Mouse (Mus musculus): ENCODE data around the gene Kirrel. TPM values are rescaled to one million over a fixed set of nuclear protein-coding genes. Genes with fewer than 3 reads are reported as not detected.

Gene Kirrel
- total RNA-seq, 2 experiments from 2014 or later: 2.6 to 3.5 TPM

GRCm38 (mm10) chr3:87168756-87169155 is 5.8 kb downstream of the Kirrel start:
- no peak for DNase-seq (ENCODE audit: low spot score in 2 of 2)

DNA sequence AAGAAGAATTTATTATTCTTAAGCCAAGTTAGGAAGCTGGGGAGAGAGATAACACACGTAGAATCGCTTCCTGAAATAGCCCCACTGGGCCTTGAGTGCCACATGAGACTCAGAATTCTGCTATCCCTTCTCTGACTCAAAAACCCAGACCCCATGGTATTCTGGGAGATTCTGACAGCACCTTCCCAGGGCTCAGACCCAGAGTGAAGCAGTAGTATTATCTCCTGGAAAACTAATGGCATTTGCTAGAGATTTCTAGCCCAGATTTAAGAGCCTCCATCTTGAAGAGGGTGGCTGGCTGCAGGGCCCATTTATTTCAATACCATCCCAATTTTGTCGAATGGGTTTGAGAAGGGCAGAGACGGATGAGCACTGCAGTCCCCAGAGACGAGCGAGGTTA is 6.9 kb downstream of the Kirrel start:
- DNase-seq (ENCODE audit: low spot score in 2 of 2): no peak

GRCm38 (mm10) chr3:87165291-87165881 is 9.2 kb downstream of the Kirrel start:
- DNase-seq (ENCODE audit: low spot score in 2 of 2): no peak

DNA sequence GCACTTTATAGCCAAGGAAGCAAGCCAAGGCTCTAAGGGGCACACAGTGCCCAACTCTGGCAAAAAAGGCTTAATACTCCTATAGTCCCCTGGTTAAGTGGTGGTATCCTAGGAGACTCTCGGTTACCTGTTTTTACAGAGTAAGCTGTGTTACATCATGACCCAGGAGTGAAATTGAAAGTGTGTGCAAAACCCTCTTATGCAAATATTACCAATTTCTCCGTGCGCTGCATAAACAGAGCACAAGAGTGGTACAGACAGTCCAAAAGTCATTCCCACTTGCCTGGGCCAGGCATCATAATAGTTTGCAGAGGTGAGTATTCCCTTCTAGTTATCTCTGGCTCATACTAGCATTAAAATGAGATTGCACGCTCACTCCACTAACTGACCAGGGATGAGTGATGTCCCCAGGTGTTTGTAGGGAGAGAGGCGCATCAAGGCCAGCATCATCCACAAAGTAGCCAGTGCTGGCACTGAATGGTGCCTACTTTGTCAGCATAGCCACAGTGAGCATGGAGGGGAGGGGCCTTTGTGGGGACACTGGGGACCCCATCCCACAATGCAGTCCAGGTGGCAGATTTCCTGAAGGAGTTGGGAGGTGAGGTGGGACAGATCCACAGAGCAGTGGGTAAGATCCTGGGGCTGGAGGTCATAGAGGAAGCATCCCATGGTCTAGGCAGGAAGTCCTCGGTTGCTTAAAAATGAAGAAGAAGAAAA is 10.3 kb downstream of the Kirrel start:
- DNase-seq (ENCODE audit: low spot score in 2 of 2): no peak

- no peak for DNase-seq (ENCODE audit: low spot score in 2 of 2)
Measured at GRCm38 (mm10) chr3:87163116-87163515, 11.4 kb downstream of the Kirrel start.

DNA sequence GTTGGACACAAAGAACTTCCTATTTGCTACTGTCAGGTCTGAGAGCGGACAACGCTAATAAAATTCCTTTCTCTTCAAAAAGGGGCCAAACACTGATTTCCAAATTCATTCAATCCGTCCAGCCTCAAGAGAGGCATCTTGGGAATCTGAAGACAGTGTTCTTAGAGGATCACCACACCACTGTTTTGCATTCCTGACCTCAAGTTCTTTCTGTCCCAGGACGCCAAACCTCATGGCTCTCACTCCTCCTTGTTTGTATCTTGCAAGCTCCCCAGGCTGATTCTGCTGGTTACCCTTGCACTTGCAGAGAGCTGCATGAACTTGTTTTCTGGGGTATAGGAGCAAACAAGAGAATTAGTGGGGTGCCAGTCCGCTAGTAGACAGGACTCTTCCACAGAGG is 12.2 kb downstream of the Kirrel start:
- DNase-seq (ENCODE audit: low spot score in 2 of 2): no peak

GRCm38 (mm10) chr3:87161601-87162000 is 12.9 kb downstream of the Kirrel start:
- no peak for DNase-seq (ENCODE audit: low spot score in 2 of 2)

- no peak for DNase-seq (ENCODE audit: low spot score in 2 of 2)
Measured at GRCm38 (mm10) chr3:87160819-87161509, 13.6 kb downstream of the Kirrel start.

GRCm38 (mm10) chr3:87159190-87159589 is 15.4 kb downstream of the Kirrel start:
- DNase-seq (ENCODE audit: low spot score in 2 of 2): no peak

GRCm38 (mm10) chr3:87157767-87158291 is 16.7 kb downstream of the Kirrel start:
- no peak for DNase-seq (ENCODE audit: low spot score in 2 of 2)

- no peak for DNase-seq (ENCODE audit: low spot score in 2 of 2)
Measured at GRCm38 (mm10) chr3:87157297-87157696, 17.2 kb downstream of the Kirrel start.

DNA sequence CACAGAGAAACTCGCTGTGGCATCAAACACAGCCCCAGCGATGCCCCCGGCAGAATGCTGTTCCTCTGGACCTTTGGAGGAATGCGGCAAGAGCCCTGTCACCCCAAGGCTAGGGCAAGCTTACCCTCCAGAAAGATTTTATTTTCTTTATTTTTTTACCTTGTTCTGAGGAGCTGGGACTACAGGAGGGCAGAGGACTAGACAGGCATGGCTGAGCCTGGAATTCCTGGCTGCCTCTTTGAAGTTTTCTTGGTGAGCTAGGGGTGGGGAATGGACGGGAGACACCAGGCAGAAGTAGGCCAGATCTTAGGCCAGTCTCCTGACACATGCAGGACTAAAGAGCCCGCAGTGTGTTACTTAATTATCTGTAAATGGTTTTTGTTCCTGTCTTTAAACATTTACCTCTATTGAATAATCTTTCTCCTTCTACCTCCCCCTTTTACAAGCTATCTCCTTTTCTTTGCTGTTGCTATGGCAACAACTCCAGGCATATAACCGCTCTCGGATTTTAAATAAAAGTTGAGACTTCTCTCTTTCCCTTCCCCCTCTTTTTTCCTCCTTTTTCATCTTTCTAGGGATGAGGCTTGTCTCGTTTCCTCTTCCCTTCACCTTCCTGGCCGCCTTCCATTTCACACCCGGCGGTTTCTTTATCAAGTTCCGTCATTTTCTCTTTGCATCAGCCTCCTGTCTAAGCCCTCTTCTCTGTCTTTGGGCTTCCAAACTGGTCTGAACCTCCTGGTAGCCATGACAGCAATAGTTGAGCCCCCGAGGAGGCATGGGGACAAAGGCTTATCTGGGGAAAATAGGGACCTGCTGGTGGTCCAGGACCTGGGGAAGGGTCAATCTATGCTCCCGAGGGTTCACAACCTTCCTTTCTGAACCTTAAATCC is 19.9 kb downstream of the Kirrel start:
- DNase-seq (ENCODE audit: low spot score in 2 of 2): no peak

DNA sequence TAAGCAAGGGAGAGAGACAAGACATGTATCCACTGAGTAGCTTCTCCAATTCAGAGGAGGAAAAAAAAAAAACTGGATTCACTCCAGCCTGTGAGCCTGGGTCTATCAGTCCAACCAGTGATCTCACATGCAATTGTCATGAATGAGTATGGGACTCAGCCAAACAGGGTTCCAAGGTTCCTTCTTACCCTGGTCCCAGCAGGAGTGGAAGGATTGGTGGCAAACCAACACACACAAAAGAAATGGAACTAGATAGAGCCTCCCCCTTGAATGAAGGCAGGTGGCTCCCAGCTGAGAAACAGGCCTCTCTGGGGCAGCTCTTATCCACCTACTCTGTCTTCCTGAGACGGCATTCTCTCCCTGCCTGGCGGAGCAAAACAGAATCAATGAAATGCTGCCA is 21.5 kb downstream of the Kirrel start:
- no peak for DNase-seq (ENCODE audit: low spot score in 2 of 2)

- DNase-seq (ENCODE audit: low spot score in 2 of 2): no peak
Measured at GRCm38 (mm10) chr3:87152111-87152738, 22.3 kb downstream of the Kirrel start.

DNA sequence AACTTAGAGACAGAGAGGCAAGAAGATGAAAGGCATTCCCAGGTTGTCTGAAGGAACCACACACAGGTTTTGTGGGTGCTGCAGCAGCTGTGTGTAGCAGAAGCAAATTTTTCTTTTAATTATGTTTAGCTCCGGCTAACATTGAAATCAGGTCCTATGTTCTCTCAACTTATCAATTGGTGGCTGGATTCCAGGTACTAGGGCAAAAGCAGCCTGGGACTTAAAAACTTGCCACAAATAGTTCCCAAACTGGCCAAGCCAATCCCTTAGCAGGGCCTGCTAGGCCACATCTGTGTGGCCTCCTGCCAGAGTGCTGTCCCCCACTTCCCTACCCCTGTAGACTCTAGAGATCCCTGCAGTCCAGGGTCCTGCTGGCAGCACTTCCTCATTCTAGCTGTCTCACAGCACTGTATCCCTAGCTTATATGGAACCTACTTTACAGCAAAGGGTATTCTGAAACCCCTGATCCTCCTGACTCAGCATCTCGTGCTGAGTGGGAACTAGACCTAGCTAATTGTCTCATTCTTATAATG is 23.2 kb downstream of the Kirrel start:
- DNase-seq (ENCODE audit: low spot score in 2 of 2): no peak

DNA sequence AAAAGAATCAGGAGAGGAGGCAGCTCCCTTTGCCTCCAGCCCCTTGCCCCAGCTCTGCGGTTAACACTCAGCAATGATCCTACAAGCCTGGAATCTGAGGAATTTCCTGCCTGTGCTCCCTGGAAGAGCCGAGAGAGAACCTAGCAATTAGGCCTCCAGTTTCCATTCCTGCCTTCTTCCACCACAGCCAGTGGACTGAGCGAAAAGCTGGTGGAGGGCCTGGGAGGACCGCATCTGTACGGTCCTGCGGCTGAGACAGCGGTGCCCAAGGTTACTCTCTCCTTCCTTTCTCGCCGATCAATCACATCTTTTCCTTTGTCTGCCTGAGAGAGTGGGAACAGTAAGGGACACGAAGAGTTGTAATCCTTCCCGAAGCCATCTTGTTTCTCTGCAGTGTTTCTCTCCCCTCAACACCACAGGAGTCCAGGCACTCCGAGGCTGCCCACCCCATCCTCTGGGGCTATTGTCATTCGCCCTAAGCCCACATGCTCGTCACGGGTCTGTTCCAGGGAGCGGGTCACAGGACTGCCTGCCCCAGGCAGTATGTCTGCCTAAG is 23.8 kb downstream of the Kirrel start:
- no peak for DNase-seq (ENCODE audit: low spot score in 2 of 2)

DNA sequence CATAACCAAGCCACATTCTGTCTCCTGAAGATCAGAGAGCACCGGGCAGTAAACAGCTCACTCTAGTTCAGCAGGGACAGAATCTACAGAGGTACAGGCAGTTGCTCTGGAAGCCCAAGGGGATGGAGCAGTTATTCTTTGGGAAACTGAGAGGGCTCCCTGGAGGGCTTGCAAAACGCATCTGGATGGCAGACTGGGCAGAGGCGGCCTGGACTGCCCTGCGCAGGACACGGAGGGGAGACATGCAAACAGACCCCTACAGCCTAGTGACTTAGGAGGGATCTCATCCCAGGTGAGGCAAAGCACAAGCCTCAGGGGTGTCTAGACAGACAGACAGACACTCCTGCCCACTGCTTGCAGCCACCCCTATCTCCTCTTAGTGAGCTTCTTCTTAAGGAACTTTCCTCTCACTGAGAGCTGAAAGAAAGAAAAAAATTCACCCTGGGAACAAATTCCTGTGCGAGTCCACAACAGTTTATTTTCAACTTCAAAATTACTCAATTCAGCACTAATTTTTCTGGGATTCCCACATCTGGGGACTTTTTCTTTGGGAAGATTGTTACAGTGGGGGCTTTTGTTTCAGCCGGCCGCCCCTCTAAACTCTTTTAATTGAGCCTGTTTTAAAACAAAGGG is 24.4 kb downstream of the Kirrel start:
- DNase-seq (ENCODE audit: low spot score in 2 of 2): no peak

DNA sequence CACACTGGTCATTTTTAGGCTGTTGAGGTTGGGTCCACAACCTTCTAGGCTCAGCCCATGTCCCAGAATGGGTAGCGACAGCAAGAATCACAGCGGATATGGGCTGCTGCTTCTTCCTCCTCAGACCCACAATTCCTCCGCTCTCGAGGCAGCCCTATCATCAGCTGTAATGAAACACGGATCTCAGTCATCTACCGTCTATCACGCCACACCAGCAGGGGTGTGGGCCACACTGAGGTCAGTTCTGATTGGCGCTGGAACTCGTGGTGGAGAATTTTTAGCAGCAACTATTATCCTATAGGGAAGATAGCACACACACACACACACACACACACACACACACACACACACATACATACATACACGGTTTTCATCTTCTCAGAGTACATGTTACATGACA is 25.1 kb downstream of the Kirrel start:
- no peak for DNase-seq (ENCODE audit: low spot score in 2 of 2)

DNA sequence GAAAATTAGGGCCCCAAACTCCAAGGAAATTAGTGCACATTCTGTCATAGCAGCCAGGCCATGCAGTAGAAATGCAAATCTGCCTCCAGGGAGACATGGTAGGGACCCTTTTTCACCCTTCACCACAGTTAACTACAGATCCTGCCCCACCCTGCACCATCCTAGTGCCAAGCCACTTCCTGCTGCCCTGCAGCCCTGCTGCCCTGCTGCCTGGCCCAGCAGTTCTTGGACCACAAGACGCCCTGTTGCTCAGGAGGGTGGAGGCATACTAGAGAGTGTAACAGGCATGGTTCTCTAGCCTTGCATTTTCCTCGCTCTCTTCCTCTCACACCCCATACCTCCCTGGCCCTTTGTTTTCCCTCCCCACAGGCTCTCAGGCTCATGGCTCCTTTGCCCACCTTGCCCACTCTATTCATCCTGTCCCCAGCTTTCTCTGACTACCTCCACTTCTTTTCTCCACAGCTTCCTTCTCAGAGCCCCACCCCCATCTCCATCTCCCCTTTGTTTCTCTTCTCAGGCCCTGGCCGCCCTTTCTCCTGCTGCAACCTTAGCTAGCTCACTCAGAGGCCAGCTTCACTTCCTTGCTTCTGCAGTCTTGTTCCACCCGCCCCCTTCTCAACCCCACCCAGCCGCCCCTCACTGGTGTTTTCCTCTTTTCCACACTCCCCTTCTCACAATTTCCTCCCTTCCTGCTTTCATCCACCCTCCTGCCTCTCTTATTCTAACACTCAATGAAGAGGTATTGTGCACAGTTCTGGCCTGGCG is 29.9 kb downstream of the Kirrel start:
- no peak for DNase-seq (ENCODE audit: low spot score in 2 of 2)
